Mouse (Mus musculus) heart, embryonic 15.5 days (tissue): Measurements from ENCODE around the gene Mthfd1l. TPM values are rescaled to one million over a fixed set of nuclear protein-coding genes. Genes with fewer than 3 reads are reported as not detected.
"Not testable (repeated sequence)": the region's sequence is repeated elsewhere in the genome, so short reads cannot be mapped to it uniquely, and the experiment has no call there.

ENCODE experiments used
- ATAC-seq: fragments of 200-750 bp; cut with Nextera tagmentation; replicated peaks from 2 replicates; pipeline ENCODE4 v1.8.0; 2017; ENCODE audit warnings: low read depth, moderate TSS enrichment; ENCODE audit not compliant: insufficient number of reproducible peaks, insufficient read depth, low FRiP score
- H3K27ac ChIP-seq: fragments of 300-500 bp; sonication (generic); 2 replicates; pipeline ENCODE4 v1.5.1; 2015; ENCODE audit warnings: mild to moderate bottlenecking, inconsistent platforms
- H3K27me3 ChIP-seq: fragments of 300-500 bp; sonication (generic); 2 replicates; pipeline ENCODE4 v1.6.1; 2015; ENCODE audit warnings: inconsistent platforms
- H3K36me3 ChIP-seq: fragments of 300-500 bp; sonication (generic); 2 replicates; pipeline ENCODE4 v1.6.1; 2015; ENCODE audit warnings: mild to moderate bottlenecking, inconsistent platforms
- H3K4me1 ChIP-seq: fragments of 300-500 bp; sonication (generic); replicated peaks from 2 replicates; pipeline ENCODE4 v1.6.1; 2015; ENCODE audit warnings: inconsistent platforms
- H3K4me2 ChIP-seq: fragments of 300-500 bp; sonication (generic); 2 replicates; pipeline ENCODE4 v1.6.1; 2015; ENCODE audit warnings: inconsistent platforms, mild to moderate bottlenecking, moderate library complexity
- H3K4me3 ChIP-seq: fragments of 300-500 bp; sonication (generic); 2 replicates; pipeline ENCODE4 v1.5.1; 2015; ENCODE audit warnings: mild to moderate bottlenecking, inconsistent platforms
- H3K9ac ChIP-seq: fragments of 300-500 bp; sonication (generic); 2 replicates; pipeline ENCODE4 v1.6.1; 2015; ENCODE audit warnings: mild to moderate bottlenecking, inconsistent platforms
- H3K9me3 ChIP-seq: fragments of 300-500 bp; sonication (generic); replicated peaks from 2 replicates; pipeline ENCODE4 v1.6.1; 2016; ENCODE audit warnings: inconsistent platforms
- WGBS: fragments of 180-500 bp; shearing (Covaris S2); methylation state at CpG from one replicate; pipeline ENCODE4 v1.1.7; 2015; ENCODE audit warnings: mixed read lengths; 5-methylcytosine and 5-hydroxymethylcytosine counted together
- polyA plus RNA-seq: library from polyadenylated mRNA; unstranded; fragments of >200 nt; fragmentation: Nextera tagmentation; extraction: Ambion mirVana; gene quantifications from 2 replicates; pipeline ENCODE4 v1.2.1, GENCODE M21; 2015

Mthfd1l gene
- polyA plus RNA-seq, 1 experiment from 2014 or later = 7.5 TPM

GRCm38 (mm10) chr10:4069258-4069826 is 96.4 kb downstream of the Mthfd1l start:
- no peak overlapping the region for H3K4me2 ChIP-seq
- 80% methylated on average over 7 of the region's 7 CpGs for WGBS

GRCm38 (mm10) chr10:4070061-4070460 is 97.1 kb downstream of the Mthfd1l start:
- no peak overlapping the region for H3K4me2 ChIP-seq
- ATAC-seq = no peak
- H3K4me1 ChIP-seq = peaks cover 5% of the 10 kb centered on the region
- H3K4me3 ChIP-seq = no peak overlapping the region
- WGBS = 91% methylated on average over 7 of the region's 7 CpGs
- no peak overlapping the region for H3K27ac ChIP-seq
- no peak overlapping the region for H3K9ac ChIP-seq
- H3K36me3 ChIP-seq = no peaks in the 10 kb centered on the region
- no peaks in the 10 kb centered on the region for H3K9me3 ChIP-seq
- no peaks in the 10 kb centered on the region for H3K27me3 ChIP-seq

More at GRCm38 (mm10) chr10:4069258-4069826, 96.4 kb downstream of the Mthfd1l start:
- no peak for ATAC-seq
- Histone ChIP-seq H3K4me3 (no peak overlapping the region), H3K36me3 (no peaks in the 10 kb centered on the region), H3K4me1 (peaks cover 5% of the 10 kb centered on the region), H3K9me3 (no peaks in the 10 kb centered on the region), H3K27me3 (no peaks in the 10 kb centered on the region), H3K9ac (no peak overlapping the region), H3K27ac (no peak overlapping the region)

- H3K9me3 ChIP-seq = no peaks in the 10 kb centered on the region
- H3K9ac ChIP-seq = no peak overlapping the region
- peaks cover 5% of the 10 kb centered on the region for H3K4me1 ChIP-seq
- no peak overlapping the region for H3K27ac ChIP-seq
- ATAC-seq = no peak
- no peak overlapping the region for H3K4me2 ChIP-seq
- no peaks in the 10 kb centered on the region for H3K27me3 ChIP-seq
- no peak overlapping the region for H3K4me3 ChIP-seq
- no peaks in the 10 kb centered on the region for H3K36me3 ChIP-seq
- WGBS = 69% methylated on average over 8 of the region's 8 CpGs
Measured at GRCm38 (mm10) chr10:4071069-4071844, 98.3 kb downstream of the Mthfd1l start.

GRCm38 (mm10) chr10:4071845-4072345 is 99.0 kb downstream of the Mthfd1l start:
- no peak overlapping the region for H3K27ac ChIP-seq
- H3K4me3 ChIP-seq = no peak overlapping the region
- no peaks in the 10 kb centered on the region for H3K36me3 ChIP-seq
- H3K4me2 ChIP-seq = no peak overlapping the region
- H3K9ac ChIP-seq = no peak overlapping the region
- no peak for ATAC-seq
- H3K4me1 ChIP-seq = peaks cover 5% of the 10 kb centered on the region
- no peaks in the 10 kb centered on the region for H3K9me3 ChIP-seq
- 45% methylated on average over 6 of the region's 6 CpGs for WGBS
- H3K27me3 ChIP-seq = no peaks in the 10 kb centered on the region

GRCm38 (mm10) chr10:4072491-4072890 is 99.6 kb downstream of the Mthfd1l start:
- 74% methylated on average over 4 of the region's 4 CpGs for WGBS
- not testable (repeated sequence) for H3K4me2 ChIP-seq, H3K4me3 ChIP-seq, H3K9me3 ChIP-seq, H3K9ac ChIP-seq, ATAC-seq, H3K4me1 ChIP-seq, H3K27ac ChIP-seq, H3K27me3 ChIP-seq, H3K36me3 ChIP-seq

GRCm38 (mm10) chr10:4078220-4078840 is 105.4 kb downstream of the Mthfd1l start:
- Histone ChIP-seq H3K36me3 (no peaks in the 10 kb centered on the region), H3K27ac (peak overlapping the region; percentile 85), H3K4me2 (no peak overlapping the region), H3K4me3 (no peak overlapping the region), H3K9me3 (no peaks in the 10 kb centered on the region), H3K4me1 (peaks cover 22% of the 10 kb centered on the region), H3K27me3 (no peaks in the 10 kb centered on the region), H3K9ac (no peak overlapping the region)
- ATAC-seq = no peak
- WGBS = 60% methylated on average over 9 of the region's 9 CpGs

GRCm38 (mm10) chr10:4078979-4079630 is 106.2 kb downstream of the Mthfd1l start:
- Histone ChIP-seq H3K36me3 (no peaks in the 10 kb centered on the region; the same call in 1 of the 2 replicates), H3K9me3 (no peaks in the 10 kb centered on the region), H3K4me3 (no peak overlapping the region), H3K27me3 (no peaks in the 10 kb centered on the region), H3K4me2 (peak overlapping the region; percentile 20; the same call in 1 of the 2 replicates), H3K9ac (no peak overlapping the region), H3K27ac (peak overlapping the region; percentile 85), H3K4me1 (peaks cover 22% of the 10 kb centered on the region)
- WGBS = 38% methylated on average over 8 of the region's 8 CpGs
- ATAC-seq = peak; percentile 77

- ATAC-seq = peak; percentile 75
- H3K4me3 ChIP-seq = 0 out of 2 replicates have a peak overlapping the region, but pooled peaks have one; percentile 5
Measured at GRCm38 (mm10) chr10:4079643-4080244, 106.8 kb downstream of the Mthfd1l start.

GRCm38 (mm10) chr10:4083609-4084008 is 110.7 kb downstream of the Mthfd1l start:
- Histone ChIP-seq H3K27me3 (no peaks in the 10 kb centered on the region), H3K36me3 (peaks cover 7% of the 10 kb centered on the region; the same call in 1 of the 2 replicates), H3K4me2 (no peak overlapping the region), H3K27ac (no peak overlapping the region), H3K9me3 (no peaks in the 10 kb centered on the region), H3K9ac (no peak overlapping the region), H3K4me3 (no peak overlapping the region), H3K4me1 (peaks cover 14% of the 10 kb centered on the region)
- ATAC-seq = no peak
- 79% methylated on average over 9 of the region's 9 CpGs for WGBS

More at GRCm38 (mm10) chr10:4079643-4080244, 106.8 kb downstream of the Mthfd1l start:
- Histone ChIP-seq H3K36me3 (peaks cover 4% of the 10 kb centered on the region; the same call in 1 of the 2 replicates), H3K9ac (no peak overlapping the region), H3K4me1 (peaks cover 22% of the 10 kb centered on the region), H3K27me3 (no peaks in the 10 kb centered on the region), H3K9me3 (no peaks in the 10 kb centered on the region), H3K4me2 (peak overlapping the region; percentile 29; the same call in 1 of the 2 replicates), H3K27ac (peak overlapping the region; percentile 85)
- WGBS = 42% methylated on average over 15 of the region's 15 CpGs

GRCm38 (mm10) chr10:4084907-4085306 is 112.0 kb downstream of the Mthfd1l start:
- ATAC-seq = no peak
- peaks cover 1% of the 10 kb centered on the region; the same call in 1 of the 2 replicates for H3K4me1 ChIP-seq
- H3K36me3 ChIP-seq = peaks cover 7% of the 10 kb centered on the region; the same call in 1 of the 2 replicates
- no peak overlapping the region for H3K9ac ChIP-seq
- no peak overlapping the region for H3K4me3 ChIP-seq
- 78% methylated on average over 4 of the region's 4 CpGs for WGBS
- H3K27ac ChIP-seq = no peak overlapping the region
- no peaks in the 10 kb centered on the region for H3K9me3 ChIP-seq
- H3K4me2 ChIP-seq = no peak overlapping the region
- H3K27me3 ChIP-seq = no peaks in the 10 kb centered on the region
